Mouse (Mus musculus) olfactory bulb, adult 2 months (tissue): ENCODE data around the gene Mptx1.

ENCODE experiments used
- CTCF ChIP-seq: fragments of 200-500 bp; IDR thresholded peaks from 2 replicates; pipeline ENCODE4 v1.5.1; 2012; ENCODE audit warnings: low read depth, mild to moderate bottlenecking, low read length, moderate library complexity; ENCODE audit not compliant: insufficient read depth
- POLR2A ChIP-seq: fragments of 200-500 bp; IDR thresholded peaks from 2 replicates; pipeline ENCODE4 v1.6.1; 2012; ENCODE audit warnings: mild to moderate bottlenecking, low read depth, low read length, moderate library complexity; ENCODE audit not compliant: insufficient read depth

- no peak for TF ChIP-seq POLR2A
- TF ChIP-seq CTCF: no peak
Measured at GRCm38 (mm10) chr1:174303162-174303561, 27.2 kb upstream of the Mptx1 start.
